Mouse (Mus musculus): Measurements from ENCODE around the gene A930004D18Rik.

- TF ChIP-seq CTCF (IDR thresholded peaks at IDR 0.05; ENCODE audit: control insufficient read depth, insufficient read depth, low read length) (no peak), POLR2A (IDR thresholded peaks at IDR 0.05; ENCODE audit: borderline replicate concordance, control insufficient read depth, low read depth, low read length) (no peak)
These were observed 42.8 kb upstream of the A930004D18Rik start for GRCm38 (mm10) chr2:18080182-18080860.
